Mouse (Mus musculus) stomach, embryonic 16.5 days (tissue): ENCODE results near the gene H2-DMb1. TPM values are rescaled to one million over a fixed set of nuclear protein-coding genes. Genes with fewer than 3 reads are reported as not detected.

ENCODE experiments used
- ATAC-seq: fragments of 200-750 bp; cut with Nextera tagmentation; 2 replicates; pipeline ENCODE4 v1.8.0; 2017; ENCODE audit warnings: moderate number of reproducible peaks, moderate TSS enrichment; ENCODE audit not compliant: insufficient read depth, low FRiP score
- H3K27ac ChIP-seq: fragments of 300-500 bp; sonication (generic); 2 replicates; pipeline ENCODE4 v1.5.1; 2014; ENCODE audit warnings: low read length
- H3K27me3 ChIP-seq: fragments of 300-500 bp; sonication (generic); 2 replicates; pipeline ENCODE4 v1.6.1; 2014; ENCODE audit warnings: low read length, control low read depth, mixed read lengths; ENCODE audit not compliant: control insufficient read depth, insufficient read depth
- H3K36me3 ChIP-seq: fragments of 300-500 bp; sonication (generic); 2 replicates; pipeline ENCODE4 v1.6.1; 2014; ENCODE audit warnings: low read length; ENCODE audit not compliant: control insufficient read depth, insufficient read depth
- H3K4me1 ChIP-seq: fragments of 300-500 bp; sonication (generic); 2 replicates; pipeline ENCODE4 v1.6.1; 2014; ENCODE audit warnings: low read length, control low read depth, mixed read lengths; ENCODE audit not compliant: control insufficient read depth, insufficient read depth
- H3K4me2 ChIP-seq: fragments of 300-500 bp; sonication (generic); 2 replicates; pipeline ENCODE4 v1.6.1; 2014; ENCODE audit warnings: low read depth, low read length, mixed read lengths
- H3K4me3 ChIP-seq: fragments of 300-500 bp; sonication (generic); replicated peaks from 2 replicates; pipeline ENCODE4 v1.5.1; 2014; ENCODE audit warnings: mild to moderate bottlenecking, low read length
- H3K9ac ChIP-seq: fragments of 300-500 bp; sonication (generic); 2 replicates; pipeline ENCODE4 v1.6.1; 2014; ENCODE audit warnings: low read length
- H3K9me3 ChIP-seq: fragments of 300-500 bp; sonication (generic); replicated peaks from 2 replicates; pipeline ENCODE4 v1.6.1; 2016; ENCODE audit warnings: low read length, control low read depth; ENCODE audit not compliant: control insufficient read depth
- WGBS: fragments of 180-500 bp; shearing (Covaris S2); extraction: QIAGEN DNeasy Blood & Tissue Kit; methylation state at CpG from one replicate; pipeline ENCODE4 v1.1.7; 2014; 5-methylcytosine and 5-hydroxymethylcytosine counted together
- polyA plus RNA-seq: library from polyadenylated mRNA; unstranded; fragments of >200 nt; fragmentation: Nextera tagmentation; extraction: Ambion mirVana; gene quantifications from 2 replicates; pipeline ENCODE4 v1.2.1, GENCODE M21; 2015

Gene H2-DMb1
- polyA plus RNA-seq, 1 experiment from 2014 or later, result 2.0 TPM

- no peaks in the 10 kb centered on the region; the same call in 1 of the 2 replicates for H3K9me3 ChIP-seq
- H3K4me3 ChIP-seq, result no peak overlapping the region
- no peak overlapping the region for H3K27ac ChIP-seq
- no peak overlapping the region for H3K4me2 ChIP-seq
- H3K9ac ChIP-seq, result no peak overlapping the region
- 54% methylated on average over 3 of the region's 3 CpGs for WGBS
- H3K27me3 ChIP-seq, result peaks cover 9% of the 10 kb centered on the region
- H3K4me1 ChIP-seq, result peaks cover 8% of the 10 kb centered on the region
- ATAC-seq, result no peak
- no peaks in the 10 kb centered on the region for H3K36me3 ChIP-seq
Observed at GRCm38 (mm10) chr17:34207456-34207855, 54.6 kb downstream of the H2-DMb1 start.

- no peak for ATAC-seq
- 99% methylated on average over 9 of the region's 9 CpGs for WGBS
- Histone ChIP-seq H3K9ac (no peak overlapping the region), H3K9me3 (no peaks in the 10 kb centered on the region; the same call in 1 of the 2 replicates), H3K4me1 (peaks cover 8% of the 10 kb centered on the region), H3K4me2 (no peak overlapping the region), H3K27ac (no peak overlapping the region), H3K4me3 (no peak overlapping the region), H3K27me3 (peaks cover 13% of the 10 kb centered on the region), H3K36me3 (no peaks in the 10 kb centered on the region)
Observed at GRCm38 (mm10) chr17:34207866-34208265, 55.0 kb downstream of the H2-DMb1 start.

- peaks cover 18% of the 10 kb centered on the region for H3K27me3 ChIP-seq
- 21% methylated on average over 10 of the region's 10 CpGs for WGBS
Observed at GRCm38 (mm10) chr17:34208421-34208820, 55.5 kb downstream of the H2-DMb1 start.

GRCm38 (mm10) chr17:34209680-34210079 lies 56.8 kb downstream of the H2-DMb1 start:
- no peaks in the 10 kb centered on the region for H3K36me3 ChIP-seq
- no peak for ATAC-seq

More at GRCm38 (mm10) chr17:34208421-34208820, 55.5 kb downstream of the H2-DMb1 start:
- ATAC-seq, result no peak
- H3K36me3 ChIP-seq, result no peaks in the 10 kb centered on the region
- no peak overlapping the region for H3K4me3 ChIP-seq
- H3K27ac ChIP-seq, result no peak overlapping the region
- H3K4me2 ChIP-seq, result no peak overlapping the region
- H3K9ac ChIP-seq, result no peak overlapping the region
- no peaks in the 10 kb centered on the region; the same call in 1 of the 2 replicates for H3K9me3 ChIP-seq
- peaks cover 8% of the 10 kb centered on the region for H3K4me1 ChIP-seq

More at GRCm38 (mm10) chr17:34209680-34210079, 56.8 kb downstream of the H2-DMb1 start:
- WGBS, result 57% methylated on average over 3 of the region's 3 CpGs
- no peak overlapping the region for H3K27ac ChIP-seq
- H3K4me1 ChIP-seq, result peaks cover 8% of the 10 kb centered on the region
- H3K4me2 ChIP-seq, result no peak overlapping the region
- H3K27me3 ChIP-seq, result peaks cover 30% of the 10 kb centered on the region
- H3K4me3 ChIP-seq, result no peak overlapping the region
- no peaks in the 10 kb centered on the region; the same call in 1 of the 2 replicates for H3K9me3 ChIP-seq
- no peak overlapping the region for H3K9ac ChIP-seq

Other genes starting within 250 kb of the H2-DMb1 start
- 0.39 and 0.40 TPM in 2 replicates for gene Platr17, start 247.9 kb upstream of the H2-DMb1 start, polyA plus RNA-seq
- gene Daxx, start 243.7 kb upstream of the H2-DMb1 start, polyA plus RNA-seq, result 40.9 and 44.4 TPM in 2 replicates
- 58.4 and 68.7 TPM in 2 replicates for gene Tapbp, start 237.2 kb upstream of the H2-DMb1 start, polyA plus RNA-seq
- gene Zbtb22, start 237.2 kb upstream of the H2-DMb1 start, polyA plus RNA-seq, result 11.4 and 12.5 TPM in 2 replicates
- 43.9 and 44.7 TPM in 2 replicates for gene Rgl2, start 223.5 kb upstream of the H2-DMb1 start, polyA plus RNA-seq
- gene Pfdn6, start 212.7 kb upstream of the H2-DMb1 start, polyA plus RNA-seq, result 133 and 147 TPM in 2 replicates
- 19.0 and 23.1 TPM in 2 replicates for gene Wdr46, start 212.4 kb upstream of the H2-DMb1 start, polyA plus RNA-seq
- 8.6 and 9.0 TPM in 2 replicates for gene B3galt4, start 201.6 kb upstream of the H2-DMb1 start, polyA plus RNA-seq
- gene Vps52, start 197.3 kb upstream of the H2-DMb1 start, polyA plus RNA-seq, result 42.6 and 45.0 TPM in 2 replicates
- 1,606 and 1,631 TPM in 2 replicates for gene Rps18, start 197.1 kb upstream of the H2-DMb1 start, polyA plus RNA-seq
- gene H2-K1, start 152.7 kb upstream of the H2-DMb1 start, polyA plus RNA-seq, result 107 and 140 TPM in 2 replicates
- gene Ring1, start 128.4 kb upstream of the H2-DMb1 start, polyA plus RNA-seq, result 8.1 and 10.7 TPM in 2 replicates
- gene H2-Ke6, start 125.0 kb upstream of the H2-DMb1 start, polyA plus RNA-seq, result 38.9 and 41.3 TPM in 2 replicates
- 194 and 195 TPM in 2 replicates for gene Slc39a7, start 121.4 kb upstream of the H2-DMb1 start, polyA plus RNA-seq
- 36.3 and 37.7 TPM in 2 replicates for gene Rxrb, start 121.3 kb upstream of the H2-DMb1 start, polyA plus RNA-seq
- 0.57 and 0.61 TPM in 2 replicates for gene Col11a2, start 113.6 kb upstream of the H2-DMb1 start, polyA plus RNA-seq
- 0.61 and 0.64 TPM in 2 replicates for gene H2-Oa, start 60.7 kb upstream of the H2-DMb1 start, polyA plus RNA-seq
- 10.8 and 11.6 TPM in 2 replicates for gene H2-DMa, start 33.5 kb upstream of the H2-DMb1 start, polyA plus RNA-seq
- gene Brd2, start 30.4 kb upstream of the H2-DMb1 start, polyA plus RNA-seq, result 71.9 and 74.7 TPM in 2 replicates
- 0.70 and 0.82 TPM in 2 replicates for gene H2-DMb2, start 9.8 kb upstream of the H2-DMb1 start, polyA plus RNA-seq
- gene Tap1, start 34.5 kb downstream of the H2-DMb1 start, polyA plus RNA-seq, result 8.7 and 9.1 TPM in 2 replicates
- gene Psmb9, start 34.7 kb downstream of the H2-DMb1 start, polyA plus RNA-seq, result 7.3 and 7.7 TPM in 2 replicates
- gene Psmb8, start 44.6 kb downstream of the H2-DMb1 start, polyA plus RNA-seq, result 14.7 and 15.4 TPM in 2 replicates
- gene Tap2, start 50.5 kb downstream of the H2-DMb1 start, polyA plus RNA-seq, result 7.1 and 8.4 TPM in 2 replicates
- 0.37 and 0.39 TPM in 2 replicates for gene H2-Ob, start 85.8 kb downstream of the H2-DMb1 start, polyA plus RNA-seq
- 18.1 and 19.5 TPM in 2 replicates for gene H2-Ab1, start 104.6 kb downstream of the H2-DMb1 start, polyA plus RNA-seq
- 5.7 and 7.9 TPM in 2 replicates for gene H2-Aa, start 134.8 kb downstream of the H2-DMb1 start, polyA plus RNA-seq
- gene H2-Eb1, start 152.8 kb downstream of the H2-DMb1 start, polyA plus RNA-seq, result 4.0 and 5.9 TPM in 2 replicates
- gene H2-Eb2, start 172.6 kb downstream of the H2-DMb1 start, polyA plus RNA-seq, result not detected in 2 replicates
- gene Btnl2, start 201.8 kb downstream of the H2-DMb1 start, polyA plus RNA-seq, result 1.3 and 1.4 TPM in 2 replicates
- gene Btnl1, start 224.1 kb downstream of the H2-DMb1 start, polyA plus RNA-seq, result 3.5 TPM in 2 replicates
- gene BC051142, start 245.7 kb downstream of the H2-DMb1 start, polyA plus RNA-seq, result 1.8 TPM in 2 replicates